Mouse (Mus musculus): ENCODE data around the gene Mum1l1.
"Not testable (repeated sequence)": the region's sequence is repeated elsewhere in the genome, so short reads cannot be mapped to it uniquely, and the experiment has no call there.

Mum1l1 gene

GRCm38 (mm10) chrX:139209829-139210225 is at the start of gene Mum1l1:
Gene Mum1l1, plus strand, starts transcription at chrX:139210042.
- DNase-seq (ENCODE audit: extremely low spot score, low spot score), result peak; percentile 70

DNA sequence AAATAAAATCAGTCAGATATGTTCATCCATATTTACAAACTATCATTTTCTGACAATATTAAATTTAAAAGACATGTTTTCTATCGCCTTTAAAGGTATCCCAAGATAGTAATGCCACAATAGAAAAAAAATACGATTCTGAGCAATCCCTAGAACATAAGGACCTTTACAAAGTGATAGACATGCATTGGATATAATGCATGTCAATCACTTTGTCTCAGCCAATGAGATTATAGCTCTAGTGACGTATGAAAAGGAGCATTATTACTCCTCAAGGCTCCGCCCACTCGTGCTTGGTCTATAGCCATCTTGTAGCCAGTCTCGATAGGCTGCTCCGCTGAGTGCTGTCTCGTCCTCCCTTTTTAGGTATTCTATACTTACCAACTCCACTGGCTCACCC is 30.9 kb upstream of the Mum1l1 start, which contains the start of gene 4933428M09Rik:
4933428M09Rik (plus strand) TSS at position 301 of the 400 bp plus-strand sequence.
- no peak for DNase-seq (ENCODE audit: extremely low spot score, low spot score)

GRCm38 (mm10) chrX:139191506-139191905 is 18.3 kb upstream of the Mum1l1 start:
- not testable (repeated sequence) for DNase-seq (ENCODE audit: extremely low spot score, low spot score)

- no peak for DNase-seq (ENCODE audit: extremely low spot score, low spot score)
These were observed 15.1 kb upstream of the Mum1l1 start for GRCm38 (mm10) chrX:139194572-139195279.

DNA sequence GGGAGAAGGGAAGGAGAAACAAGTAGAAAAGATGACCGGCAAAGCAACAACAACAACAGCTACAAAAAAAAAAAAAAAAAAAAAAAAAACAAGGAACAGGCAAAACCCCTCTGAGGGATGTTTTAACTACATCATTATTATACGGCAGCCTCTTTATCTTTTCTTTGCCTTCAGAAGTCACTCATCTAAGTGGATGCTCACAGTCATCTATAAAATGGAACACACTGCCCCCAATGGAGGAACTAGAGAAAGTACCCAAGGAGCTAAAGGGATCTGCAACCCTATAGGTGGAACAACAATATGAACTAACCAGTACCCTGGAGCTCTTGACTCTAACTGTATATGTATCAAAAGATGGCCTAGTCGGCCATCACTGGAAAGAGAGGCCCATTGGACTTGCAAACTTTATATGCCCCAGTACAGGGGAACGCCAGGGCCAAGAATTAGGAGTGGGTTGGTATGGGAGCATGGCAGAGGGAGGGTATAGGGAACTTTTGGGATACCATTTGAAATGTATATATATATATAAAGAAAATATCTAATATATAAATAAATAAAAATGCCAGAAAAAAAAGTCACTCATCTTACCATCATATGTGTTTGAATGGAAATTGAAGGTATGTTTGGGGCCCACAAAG is 532 bp upstream of the Mum1l1 start:
- DNase-seq (ENCODE audit: extremely low spot score, low spot score), result not testable (repeated sequence)

GRCm38 (mm10) chrX:139214765-139215164 is 4.9 kb downstream of the Mum1l1 start:
- DNase-seq (ENCODE audit: extremely low spot score, low spot score), result no peak

DNA sequence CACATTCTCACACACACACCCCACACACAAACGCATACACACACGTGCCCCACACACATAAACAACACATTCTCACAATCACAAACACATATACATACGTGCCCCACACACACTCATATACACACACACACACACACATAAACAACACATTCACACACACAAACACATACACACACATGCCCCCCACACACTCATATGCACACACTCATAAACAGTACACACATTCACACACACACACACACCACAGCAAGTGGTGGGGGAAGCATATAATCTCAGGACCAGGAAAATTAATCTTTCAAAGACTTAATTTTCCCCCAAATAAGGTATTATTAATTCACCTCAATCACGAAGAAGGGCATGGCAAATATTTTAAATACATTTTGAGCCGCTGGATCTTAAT is 6.6 kb downstream of the Mum1l1 start:
- DNase-seq (ENCODE audit: extremely low spot score, low spot score), result no peak

- DNase-seq (ENCODE audit: extremely low spot score, low spot score), result peak; percentile 57
These were observed 7.2 kb downstream of the Mum1l1 start for GRCm38 (mm10) chrX:139216991-139217593.

GRCm38 (mm10) chrX:139217776-139218175 is 7.9 kb downstream of the Mum1l1 start:
- no peak for DNase-seq (ENCODE audit: extremely low spot score, low spot score)

GRCm38 (mm10) chrX:139219017-139219416 is 9.2 kb downstream of the Mum1l1 start:
- peak; percentile 23 for DNase-seq (ENCODE audit: extremely low spot score, low spot score)

- DNase-seq (ENCODE audit: extremely low spot score, low spot score), result no peak
These were observed 11.0 kb downstream of the Mum1l1 start for GRCm38 (mm10) chrX:139220830-139221229.

- no peak for DNase-seq (ENCODE audit: extremely low spot score, low spot score)
These were observed 12.1 kb downstream of the Mum1l1 start for GRCm38 (mm10) chrX:139221893-139222292.

DNA sequence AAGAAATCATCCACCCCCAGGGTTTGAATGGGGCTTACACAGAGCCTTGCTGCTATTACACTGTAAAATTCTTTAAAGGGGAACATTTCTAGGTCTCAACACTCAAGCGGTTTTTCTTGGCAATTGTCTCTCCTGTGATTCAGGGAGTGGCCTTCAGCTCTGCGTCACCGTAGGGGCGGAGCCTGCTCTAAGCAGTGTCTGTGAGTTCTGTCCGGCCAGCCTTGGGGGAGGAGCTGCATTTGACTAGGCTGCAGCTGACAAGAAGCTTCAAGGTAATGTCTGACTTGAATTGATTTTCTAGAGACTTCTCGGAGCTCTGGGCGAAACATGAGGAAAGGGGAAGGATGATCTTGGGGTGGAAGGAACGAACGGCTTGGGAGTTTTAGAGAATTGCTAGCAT is 21.3 kb downstream of the Mum1l1 start:
- DNase-seq (ENCODE audit: extremely low spot score, low spot score), result peak; percentile 23

GRCm38 (mm10) chrX:139247294-139247693 is 37.5 kb downstream of the Mum1l1 start:
- no peak for DNase-seq (ENCODE audit: extremely low spot score, low spot score)

GRCm38 (mm10) chrX:139257072-139257471 is 47.2 kb downstream of the Mum1l1 start:
- DNase-seq (ENCODE audit: extremely low spot score, low spot score), result no peak

DNA sequence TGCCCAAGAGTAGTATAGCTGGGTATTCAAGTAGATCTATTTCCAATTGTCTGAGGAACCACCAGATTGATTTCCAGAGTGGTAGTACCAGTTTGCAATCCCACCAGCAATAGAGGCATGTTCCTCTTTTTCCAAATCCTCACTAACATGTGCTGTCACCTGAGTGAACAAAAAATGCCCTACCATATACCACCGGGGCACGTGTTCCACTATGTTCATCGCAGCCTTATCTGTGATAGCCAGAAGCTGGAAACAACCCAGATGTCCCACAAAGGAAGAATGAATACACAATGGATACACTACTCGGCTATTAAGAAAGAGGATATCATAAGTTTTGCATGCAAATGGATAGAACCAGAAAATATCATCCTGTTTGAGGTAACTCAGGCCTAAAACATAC is 72.1 kb downstream of the Mum1l1 start:
- no peak for DNase-seq (ENCODE audit: extremely low spot score, low spot score)

All from neural tube, embryonic 10.5 days (tissue).